Mouse (Mus musculus): ENCODE data around the gene Opa3. TPM values are rescaled to one million over a fixed set of nuclear protein-coding genes. Genes with fewer than 3 reads are reported as not detected.

Gene Opa3
- polyA plus RNA-seq, 1 experiment from 2014 or later: 39.9 TPM

DNA sequence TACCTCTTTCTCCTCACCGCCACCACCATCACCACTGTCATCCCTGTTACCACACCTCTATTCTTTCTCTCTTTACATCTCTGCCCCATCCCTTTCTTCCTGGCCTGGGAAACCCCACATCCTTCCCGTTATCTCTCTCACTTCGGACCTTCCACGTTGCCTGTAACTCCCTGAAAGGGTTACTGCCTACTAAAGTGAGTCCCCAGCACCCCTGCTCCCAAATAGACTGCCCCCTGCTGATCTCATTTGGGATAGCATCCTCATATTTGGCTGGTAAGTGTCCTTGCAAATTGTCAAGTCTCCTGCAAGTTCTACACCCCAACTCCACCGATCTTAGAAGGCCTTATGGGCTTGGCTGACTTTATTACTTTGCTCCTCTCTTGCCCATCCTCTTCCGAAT lies 31.5 kb upstream of the Opa3 start:
- Histone ChIP-seq H3K4me1 (ENCODE audit: control insufficient read depth, insufficient read depth, low read depth, low read length) (no peaks in the 10 kb centered on the region), H3K27me3 (replicated peaks; ENCODE audit: control insufficient read depth, insufficient read depth, low read length) (no peaks in the 10 kb centered on the region), H3K4me3 (ENCODE audit: low read length) (no peak overlapping the region), H3K27ac (ENCODE audit: low read depth, low read length) (no peak overlapping the region), H3K9ac (ENCODE audit: low read depth, low read length) (no peak overlapping the region), H3K9me3 (ENCODE audit: control insufficient read depth, low read length) (0 out of 2 replicates have a peak, but pooled peaks cover 2% of the 10 kb centered on the region), H3K4me2 (ENCODE audit: low read length) (no peak overlapping the region), H3K36me3 (ENCODE audit: control insufficient read depth, insufficient read depth, low read length) (peaks cover 37% of the 10 kb centered on the region)
- no peak for ATAC-seq
- WGBS: 69% methylated on average over 6 of the region's 6 CpGs

DNA sequence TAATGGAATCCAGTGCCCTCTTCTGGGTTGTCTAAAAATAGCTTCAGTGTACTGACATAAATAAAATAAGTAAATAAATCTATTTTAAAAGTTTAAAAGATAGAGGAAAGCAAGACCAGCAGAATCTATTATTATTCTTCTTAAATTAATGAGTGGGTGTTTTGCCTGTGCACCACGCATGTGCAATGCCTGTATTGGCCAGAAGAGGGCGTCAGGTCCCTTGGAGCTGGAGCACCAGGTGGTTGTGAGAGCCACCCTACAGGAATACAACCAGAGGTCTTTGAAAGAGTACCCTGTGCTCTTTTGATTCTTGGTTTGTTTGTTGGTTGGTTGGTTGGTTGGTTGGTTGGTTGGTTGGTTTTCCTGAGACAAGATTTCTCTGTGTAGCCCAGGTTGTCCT lies 30.1 kb upstream of the Opa3 start:
- Histone ChIP-seq H3K4me2 (ENCODE audit: low read length) (no peak overlapping the region), H3K4me3 (ENCODE audit: low read length) (no peak overlapping the region), H3K4me1 (ENCODE audit: control insufficient read depth, insufficient read depth, low read depth, low read length) (no peaks in the 10 kb centered on the region), H3K36me3 (ENCODE audit: control insufficient read depth, insufficient read depth, low read length) (peaks cover 31% of the 10 kb centered on the region), H3K9ac (ENCODE audit: low read depth, low read length) (no peak overlapping the region), H3K27me3 (replicated peaks; ENCODE audit: control insufficient read depth, insufficient read depth, low read length) (no peaks in the 10 kb centered on the region), H3K27ac (ENCODE audit: low read depth, low read length) (no peak overlapping the region), H3K9me3 (ENCODE audit: control insufficient read depth, low read length) (0 out of 2 replicates have a peak, but pooled peaks cover 2% of the 10 kb centered on the region)
- WGBS: 30% methylated on average over 2 of the region's 2 CpGs
- ATAC-seq: no peak

DNA sequence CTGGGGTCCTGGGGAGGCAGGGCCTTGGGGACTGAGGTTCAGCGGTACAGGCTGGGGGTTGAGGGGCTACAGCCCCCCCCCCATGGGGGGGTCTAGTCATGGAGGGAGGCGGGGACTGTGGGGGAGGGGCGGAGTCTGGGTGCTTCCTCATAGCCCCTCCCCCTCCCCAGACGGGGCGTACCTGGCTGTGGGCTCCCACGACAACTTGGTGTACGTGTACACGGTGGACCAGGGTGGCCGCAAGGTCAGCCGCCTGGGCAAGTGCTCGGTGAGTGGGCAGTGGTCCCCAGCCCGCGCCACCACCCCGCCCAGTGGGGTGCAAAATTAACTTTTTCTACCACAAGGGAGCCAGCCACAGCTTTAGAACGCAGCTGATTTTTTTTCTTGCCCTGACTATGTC lies 26.5 kb upstream of the Opa3 start:
- H3K27me3 ChIP-seq (replicated peaks; ENCODE audit: control insufficient read depth, insufficient read depth, low read length): no peaks in the 10 kb centered on the region

DNA sequence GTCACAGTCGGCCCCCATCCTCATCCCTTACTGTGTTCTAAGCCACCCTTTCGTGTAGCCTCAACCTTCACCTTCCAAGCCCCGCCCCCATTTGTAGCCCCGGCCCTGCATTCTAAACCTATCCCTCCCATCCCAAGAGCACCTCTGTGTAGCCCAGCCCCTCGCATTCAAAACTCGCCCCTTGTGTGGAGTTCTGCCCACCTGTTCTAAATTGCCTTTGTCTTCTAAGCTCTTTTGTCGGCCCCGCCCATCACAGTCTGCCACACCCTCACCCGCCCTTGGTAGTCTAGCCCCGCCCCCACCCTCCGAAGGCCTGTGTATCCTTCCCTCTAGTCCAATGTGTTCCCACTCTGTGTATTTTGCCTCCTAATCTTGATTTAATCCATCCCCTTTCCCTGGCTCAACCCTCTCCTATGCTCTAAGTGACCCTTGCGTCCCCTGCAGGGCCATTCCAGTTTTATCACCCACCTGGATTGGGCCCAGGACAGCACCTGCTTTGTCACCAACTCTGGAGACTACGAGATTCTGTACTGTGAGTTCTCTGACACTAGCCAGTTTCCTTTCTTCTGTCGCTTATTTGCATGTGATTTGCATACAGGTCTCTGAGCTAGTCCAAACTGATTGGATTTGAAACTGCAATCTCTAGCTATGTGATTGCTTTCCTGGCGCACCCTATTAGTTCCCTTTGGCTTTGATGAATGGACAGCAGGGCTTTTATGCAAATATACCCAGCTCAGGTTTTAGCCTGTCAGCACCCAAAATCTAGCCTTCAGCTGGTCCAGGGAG lies 25.9 kb upstream of the Opa3 start:
- Histone ChIP-seq H3K9me3 (ENCODE audit: control insufficient read depth, low read length) (no peaks in the 10 kb centered on the region), H3K27me3 (replicated peaks; ENCODE audit: control insufficient read depth, insufficient read depth, low read length) (no peaks in the 10 kb centered on the region), H3K36me3 (ENCODE audit: control insufficient read depth, insufficient read depth, low read length) (peaks cover 25% of the 10 kb centered on the region), H3K27ac (ENCODE audit: low read depth, low read length) (no peak overlapping the region), H3K9ac (ENCODE audit: low read depth, low read length) (no peak overlapping the region), H3K4me3 (ENCODE audit: low read length) (no peak overlapping the region), H3K4me1 (ENCODE audit: control insufficient read depth, insufficient read depth, low read depth, low read length) (no peaks in the 10 kb centered on the region), H3K4me2 (ENCODE audit: low read length) (no peak overlapping the region)
- 64% methylated on average over 15 of the region's 15 CpGs for WGBS
- peak; percentile 38; the same call in 1 of the 2 replicates for ATAC-seq

More for the DNA sequence above, 26.5 kb upstream of the Opa3 start:
- no peak overlapping the region for H3K27ac ChIP-seq (ENCODE audit: low read depth, low read length)
- no peak overlapping the region for H3K4me3 ChIP-seq (ENCODE audit: low read length)
- H3K4me1 ChIP-seq (ENCODE audit: control insufficient read depth, insufficient read depth, low read depth, low read length): no peaks in the 10 kb centered on the region
- H3K9ac ChIP-seq (ENCODE audit: low read depth, low read length): no peak overlapping the region
- 67% methylated on average over 13 of the region's 15 CpGs for WGBS
- H3K9me3 ChIP-seq (ENCODE audit: control insufficient read depth, low read length): no peaks in the 10 kb centered on the region
- no peak overlapping the region for H3K4me2 ChIP-seq (ENCODE audit: low read length)
- H3K36me3 ChIP-seq (ENCODE audit: control insufficient read depth, insufficient read depth, low read length): peaks cover 28% of the 10 kb centered on the region
- ATAC-seq: peak; percentile 26; the same call in 1 of the 2 replicates

DNA sequence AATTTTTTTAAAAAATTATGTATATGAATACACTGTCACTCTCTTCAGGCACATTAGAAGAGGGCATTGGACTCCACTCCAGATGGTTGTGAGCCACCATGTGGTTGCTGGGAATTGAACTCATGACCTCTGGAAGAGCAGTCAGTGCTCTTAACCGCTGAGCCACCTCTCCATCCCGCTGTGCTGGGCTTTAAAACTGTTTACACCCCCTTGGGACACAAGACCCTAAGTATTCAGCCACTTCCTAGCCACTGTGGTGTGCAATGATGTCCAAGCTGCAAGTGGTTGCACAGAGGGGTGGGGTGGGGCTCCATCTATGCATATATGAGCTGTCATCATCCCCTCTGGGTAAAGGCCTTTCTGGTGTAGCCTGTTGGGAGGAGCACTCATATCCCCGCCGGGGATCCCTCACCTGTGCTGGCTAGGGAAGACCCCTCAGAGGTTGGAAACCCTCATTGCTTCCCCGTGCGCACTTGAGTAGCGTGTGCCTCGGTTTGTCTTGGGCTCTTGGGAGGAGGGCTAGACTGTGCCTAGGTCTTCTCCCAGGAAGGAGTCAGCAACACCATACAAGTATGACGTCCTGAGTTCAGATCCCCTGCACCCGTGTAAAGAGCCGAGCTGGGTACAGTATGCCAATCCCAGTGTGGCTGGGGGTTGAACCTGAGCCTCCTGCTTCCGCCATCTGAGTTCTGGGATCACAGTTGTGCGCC lies 19.8 kb upstream of the Opa3 start:
- Histone ChIP-seq H3K9ac (ENCODE audit: low read depth, low read length) (no peak overlapping the region), H3K27me3 (replicated peaks; ENCODE audit: control insufficient read depth, insufficient read depth, low read length) (no peaks in the 10 kb centered on the region; the same call in 1 of the 2 replicates), H3K4me2 (ENCODE audit: low read length) (no peak overlapping the region), H3K27ac (ENCODE audit: low read depth, low read length) (no peak overlapping the region), H3K4me1 (ENCODE audit: control insufficient read depth, insufficient read depth, low read depth, low read length) (peaks cover 8% of the 10 kb centered on the region), H3K9me3 (ENCODE audit: control insufficient read depth, low read length) (no peaks in the 10 kb centered on the region), H3K36me3 (ENCODE audit: control insufficient read depth, insufficient read depth, low read length) (peaks cover 16% of the 10 kb centered on the region; the same call in 1 of the 2 replicates), H3K4me3 (ENCODE audit: low read length) (no peak overlapping the region)
- ATAC-seq: 0 out of 2 replicates have a peak, but pooled peaks have one; percentile 16
- 87% methylated on average over 13 of the region's 13 CpGs for WGBS

DNA sequence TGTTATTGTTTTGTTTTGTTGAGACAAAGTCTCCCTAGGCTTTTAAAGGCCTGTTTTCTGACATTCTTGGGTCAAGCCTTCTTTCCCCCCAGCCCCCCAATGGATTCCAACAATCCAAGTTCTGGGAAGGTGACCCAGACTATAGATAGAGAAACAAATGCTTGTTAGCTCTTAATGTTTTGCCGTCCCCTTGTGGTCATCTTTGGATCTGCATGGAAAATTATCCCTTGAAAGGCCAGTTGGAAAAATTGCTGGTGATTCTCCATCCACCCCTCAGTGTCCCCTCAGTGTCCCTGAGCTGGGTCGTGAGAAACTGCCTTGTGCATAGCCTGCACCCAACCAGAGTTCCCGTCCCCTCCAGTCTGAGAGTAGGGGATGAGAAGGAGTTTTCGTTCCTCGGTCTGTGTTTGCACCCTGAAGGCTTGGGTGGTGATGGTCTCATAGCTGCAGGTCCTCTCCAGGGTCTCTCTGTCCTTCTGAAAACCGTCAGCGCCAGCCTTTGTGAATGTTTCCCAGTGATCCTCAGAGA lies 19.1 kb upstream of the Opa3 start:
- Histone ChIP-seq H3K4me2 (ENCODE audit: low read length) (no peak overlapping the region), H3K9ac (ENCODE audit: low read depth, low read length) (no peak overlapping the region), H3K27ac (ENCODE audit: low read depth, low read length) (no peak overlapping the region), H3K36me3 (ENCODE audit: control insufficient read depth, insufficient read depth, low read length) (peaks cover 14% of the 10 kb centered on the region; the same call in 1 of the 2 replicates), H3K4me1 (ENCODE audit: control insufficient read depth, insufficient read depth, low read depth, low read length) (peaks cover 8% of the 10 kb centered on the region), H3K9me3 (ENCODE audit: control insufficient read depth, low read length) (no peaks in the 10 kb centered on the region), H3K4me3 (ENCODE audit: low read length) (no peak overlapping the region), H3K27me3 (replicated peaks; ENCODE audit: control insufficient read depth, insufficient read depth, low read length) (no peaks in the 10 kb centered on the region; the same call in 1 of the 2 replicates)
- ATAC-seq: no peak
- 57% methylated on average over 7 of the region's 7 CpGs for WGBS

DNA sequence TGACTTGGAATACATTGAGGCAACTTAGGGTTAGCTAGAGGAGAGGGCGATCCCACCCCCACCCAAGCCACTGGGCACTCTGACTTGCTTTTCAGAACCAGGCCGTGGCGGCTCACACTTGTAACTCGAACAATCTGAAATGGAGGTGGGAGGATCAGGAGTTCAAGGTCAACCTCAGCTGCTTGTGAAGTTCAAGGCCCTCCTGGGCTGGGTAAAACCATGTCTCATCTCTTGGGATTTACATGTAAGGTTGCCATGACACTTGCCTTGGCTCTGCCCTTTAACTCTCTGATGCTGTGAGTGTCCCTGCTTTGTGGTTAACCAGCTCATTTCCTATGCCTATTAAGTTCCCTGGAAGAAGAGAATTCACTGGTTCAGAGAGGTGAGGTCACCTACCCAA lies 18.6 kb upstream of the Opa3 start:
- Histone ChIP-seq H3K27ac (ENCODE audit: low read depth, low read length) (no peak overlapping the region), H3K9ac (ENCODE audit: low read depth, low read length) (no peak overlapping the region), H3K4me2 (ENCODE audit: low read length) (no peak overlapping the region), H3K4me1 (ENCODE audit: control insufficient read depth, insufficient read depth, low read depth, low read length) (peaks cover 8% of the 10 kb centered on the region), H3K4me3 (ENCODE audit: low read length) (no peak overlapping the region), H3K36me3 (ENCODE audit: control insufficient read depth, insufficient read depth, low read length) (peaks cover 10% of the 10 kb centered on the region; the same call in 1 of the 2 replicates), H3K9me3 (ENCODE audit: control insufficient read depth, low read length) (no peaks in the 10 kb centered on the region), H3K27me3 (replicated peaks; ENCODE audit: control insufficient read depth, insufficient read depth, low read length) (no peaks in the 10 kb centered on the region; the same call in 1 of the 2 replicates)
- no peak for ATAC-seq
- 86% methylated on average over 4 of the region's 4 CpGs for WGBS

DNA sequence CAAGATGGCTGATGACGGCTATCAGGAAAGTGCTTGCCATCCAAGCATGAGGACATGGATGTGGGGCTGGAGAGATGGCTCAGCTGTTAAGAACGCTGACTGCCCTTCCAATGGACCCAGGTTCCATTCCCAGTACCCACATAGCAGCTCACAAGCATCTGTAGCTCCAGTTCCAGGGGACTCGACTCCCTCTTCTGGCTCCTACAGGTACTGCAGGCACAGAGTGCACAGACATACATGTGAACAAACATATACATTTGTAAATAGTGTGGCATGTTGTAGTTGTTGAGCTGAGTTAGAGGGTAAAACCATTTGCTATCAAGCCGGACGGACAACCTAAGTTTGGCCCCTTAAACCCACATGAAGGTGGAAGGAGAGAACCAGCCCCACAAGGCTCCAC lies 18.1 kb upstream of the Opa3 start:
- Histone ChIP-seq H3K36me3 (ENCODE audit: control insufficient read depth, insufficient read depth, low read length) (peaks cover 10% of the 10 kb centered on the region; the same call in 1 of the 2 replicates), H3K4me1 (ENCODE audit: control insufficient read depth, insufficient read depth, low read depth, low read length) (peaks cover 8% of the 10 kb centered on the region), H3K9ac (ENCODE audit: low read depth, low read length) (no peak overlapping the region), H3K27me3 (replicated peaks; ENCODE audit: control insufficient read depth, insufficient read depth, low read length) (no peaks in the 10 kb centered on the region; the same call in 1 of the 2 replicates), H3K27ac (ENCODE audit: low read depth, low read length) (no peak overlapping the region), H3K4me3 (ENCODE audit: low read length) (no peak overlapping the region), H3K9me3 (ENCODE audit: control insufficient read depth, low read length) (no peaks in the 10 kb centered on the region), H3K4me2 (ENCODE audit: low read length) (no peak overlapping the region)
- 95% methylated on average over 5 of the region's 5 CpGs for WGBS
- no peak for ATAC-seq

All from hindbrain, embryonic 16.5 days (tissue).